Mouse (Mus musculus): ENCODE results near the gene Mbd3. TPM values are rescaled to one million over a fixed set of nuclear protein-coding genes. Genes with fewer than 3 reads are reported as not detected.
A peak's percentile ranks its signal among the peaks of the same experiment; 100 is the strongest.

Mbd3 gene
- polyA plus RNA-seq, 1 experiment from 2014 or later, result 327 TPM

GRCm38 (mm10) chr10:80374063-80374462 lies 25.3 kb downstream of the Mbd3 start:
- Histone ChIP-seq H3K9me3 (no peaks in the 10 kb centered on the region), H3K9ac (no peak overlapping the region), H3K4me2 (no peak overlapping the region), H3K36me3 (replicated peaks) (0 out of 2 replicates have a peak, but pooled peaks cover under 1% of the 10 kb centered on the region), H3K27ac (no peak overlapping the region), H3K27me3 (peaks cover 12% of the 10 kb centered on the region), H3K4me1 (peaks cover 14% of the 10 kb centered on the region), H3K4me3 (replicated peaks) (no peak overlapping the region)
- 16% methylated on average over 6 of the region's 6 CpGs for WGBS
- no peak for ATAC-seq (ENCODE audit: low FRiP score)

GRCm38 (mm10) chr10:80372706-80373105 lies 26.6 kb downstream of the Mbd3 start:
- Histone ChIP-seq H3K4me3 (replicated peaks) (no peak overlapping the region), H3K4me1 (peaks cover 14% of the 10 kb centered on the region), H3K9me3 (0 out of 2 replicates have a peak, but pooled peaks cover 5% of the 10 kb centered on the region), H3K9ac (no peak overlapping the region), H3K27ac (no peak overlapping the region), H3K36me3 (replicated peaks) (no peaks in the 10 kb centered on the region), H3K4me2 (no peak overlapping the region), H3K27me3 (peaks cover 16% of the 10 kb centered on the region)
- no peak for ATAC-seq (ENCODE audit: low FRiP score)
- WGBS, result 81% methylated on average over 6 of the region's 6 CpGs

GRCm38 (mm10) chr10:80371983-80372382 lies 27.4 kb downstream of the Mbd3 start:
- 53% methylated on average over 9 of the region's 9 CpGs for WGBS
- Histone ChIP-seq H3K27me3 (peaks cover 24% of the 10 kb centered on the region), H3K4me3 (replicated peaks) (peak overlapping the region; percentile 14; the same call in 1 of the 2 replicates), H3K9ac (peak overlapping the region; percentile 40; the same call in 1 of the 2 replicates), H3K36me3 (replicated peaks) (no peaks in the 10 kb centered on the region), H3K27ac (peak overlapping the region; percentile 27; the same call in 1 of the 2 replicates), H3K9me3 (0 out of 2 replicates have a peak, but pooled peaks cover 5% of the 10 kb centered on the region), H3K4me2 (peak overlapping the region; percentile 32), H3K4me1 (peaks cover 14% of the 10 kb centered on the region)
- no peak for ATAC-seq (ENCODE audit: low FRiP score)

GRCm38 (mm10) chr10:80371411-80371966 lies 27.9 kb downstream of the Mbd3 start:
- 3% methylated on average over 11 of the region's 12 CpGs for WGBS
- peaks cover 14% of the 10 kb centered on the region for H3K4me1 ChIP-seq
- peaks cover 29% of the 10 kb centered on the region for H3K27me3 ChIP-seq
- peak overlapping the region; percentile 14 for H3K4me3 ChIP-seq (replicated peaks)
- peak overlapping the region; percentile 27; the same call in 1 of the 2 replicates for H3K27ac ChIP-seq
- peak; percentile 78 for ATAC-seq (ENCODE audit: low FRiP score)
- peak overlapping the region; percentile 40; the same call in 1 of the 2 replicates for H3K9ac ChIP-seq
- no peaks in the 10 kb centered on the region for H3K36me3 ChIP-seq (replicated peaks)
- 0 out of 2 replicates have a peak, but pooled peaks cover 5% of the 10 kb centered on the region for H3K9me3 ChIP-seq
- H3K4me2 ChIP-seq, result peak overlapping the region; percentile 32

GRCm38 (mm10) chr10:80369995-80370747 lies 29.2 kb downstream of the Mbd3 start:
- Histone ChIP-seq H3K27ac (no peak overlapping the region), H3K4me3 (replicated peaks) (no peak overlapping the region), H3K9ac (no peak overlapping the region), H3K4me2 (no peak overlapping the region), H3K9me3 (0 out of 2 replicates have a peak, but pooled peaks cover 5% of the 10 kb centered on the region), H3K27me3 (peaks cover 30% of the 10 kb centered on the region), H3K36me3 (replicated peaks) (no peaks in the 10 kb centered on the region), H3K4me1 (peaks cover 14% of the 10 kb centered on the region)
- WGBS, result 84% methylated on average over 21 of the region's 21 CpGs
- ATAC-seq (ENCODE audit: low FRiP score), result no peak

- Histone ChIP-seq H3K36me3 (replicated peaks) (no peaks in the 10 kb centered on the region), H3K4me1 (peaks cover 21% of the 10 kb centered on the region), H3K27me3 (peaks cover 47% of the 10 kb centered on the region), H3K9ac (no peak overlapping the region; the same call in 1 of the 2 replicates), H3K27ac (no peak overlapping the region), H3K4me3 (replicated peaks) (no peak overlapping the region), H3K4me2 (no peak overlapping the region), H3K9me3 (0 out of 2 replicates have a peak, but pooled peaks cover 5% of the 10 kb centered on the region)
- WGBS, result 92% methylated on average over 6 of the region's 6 CpGs
- ATAC-seq (ENCODE audit: low FRiP score), result no peak
These were observed 31.0 kb downstream of the Mbd3 start for GRCm38 (mm10) chr10:80368392-80368791.

- no peak for ATAC-seq (ENCODE audit: low FRiP score)
- Histone ChIP-seq H3K36me3 (replicated peaks) (no peaks in the 10 kb centered on the region), H3K4me2 (no peak overlapping the region), H3K27me3 (peaks cover 49% of the 10 kb centered on the region), H3K9ac (no peak overlapping the region), H3K27ac (no peak overlapping the region), H3K9me3 (0 out of 2 replicates have a peak, but pooled peaks cover 5% of the 10 kb centered on the region), H3K4me1 (peaks cover 21% of the 10 kb centered on the region), H3K4me3 (replicated peaks) (no peak overlapping the region)
- 64% methylated on average over 5 of the region's 5 CpGs for WGBS
These were observed 31.4 kb downstream of the Mbd3 start for GRCm38 (mm10) chr10:80367954-80368353.

- H3K9ac ChIP-seq, result no peak overlapping the region
- no peak overlapping the region for H3K27ac ChIP-seq
- 70% methylated on average over 6 of the region's 6 CpGs for WGBS
- H3K4me2 ChIP-seq, result no peak overlapping the region
- 0 out of 2 replicates have a peak, but pooled peaks cover 8% of the 10 kb centered on the region for H3K9me3 ChIP-seq
- H3K4me1 ChIP-seq, result peaks cover 7% of the 10 kb centered on the region
- H3K36me3 ChIP-seq (replicated peaks), result no peaks in the 10 kb centered on the region
- H3K4me3 ChIP-seq (replicated peaks), result no peak overlapping the region
- ATAC-seq (ENCODE audit: low FRiP score), result no peak
- H3K27me3 ChIP-seq, result peaks cover 49% of the 10 kb centered on the region
These were observed 33.6 kb downstream of the Mbd3 start for GRCm38 (mm10) chr10:80365736-80366135.

GRCm38 (mm10) chr10:80363734-80364133 lies 35.6 kb downstream of the Mbd3 start:
- 44% methylated on average over 6 of the region's 6 CpGs for WGBS
- H3K9ac ChIP-seq, result 0 out of 2 replicates have a peak overlapping the region, but pooled peaks have one; percentile 5
- H3K9me3 ChIP-seq, result 0 out of 2 replicates have a peak, but pooled peaks cover 7% of the 10 kb centered on the region
- H3K4me2 ChIP-seq, result no peak overlapping the region
- peaks cover 63% of the 10 kb centered on the region for H3K27me3 ChIP-seq
- no peak for ATAC-seq (ENCODE audit: low FRiP score)
- H3K36me3 ChIP-seq (replicated peaks), result no peaks in the 10 kb centered on the region
- H3K4me1 ChIP-seq, result peaks cover 7% of the 10 kb centered on the region
- H3K27ac ChIP-seq, result no peak overlapping the region
- no peak overlapping the region for H3K4me3 ChIP-seq (replicated peaks)

GRCm38 (mm10) chr10:80357994-80358639 lies 41.2 kb downstream of the Mbd3 start:
- Histone ChIP-seq H3K27me3 (peaks cover 84% of the 10 kb centered on the region), H3K4me3 (replicated peaks) (peak overlapping the region; percentile 23), H3K4me2 (peak overlapping the region; percentile 38), H3K9me3 (0 out of 2 replicates have a peak, but pooled peaks cover 3% of the 10 kb centered on the region), H3K36me3 (replicated peaks) (no peaks in the 10 kb centered on the region), H3K27ac (no peak overlapping the region), H3K4me1 (peaks cover 16% of the 10 kb centered on the region), H3K9ac (0 out of 2 replicates have a peak overlapping the region, but pooled peaks have one; percentile 33)
- 4% methylated on average over 31 of the region's 31 CpGs for whole genome bisulfite sequencing
- 0 out of 2 replicates have a peak, but pooled peaks have one; percentile 33 for ATAC-seq (ENCODE audit: low FRiP score)

GRCm38 (mm10) chr10:80357336-80357735 lies 42.0 kb downstream of the Mbd3 start:
- Histone ChIP-seq H3K9me3 (no peaks in the 10 kb centered on the region), H3K27ac (no peak overlapping the region), H3K4me3 (replicated peaks) (peak overlapping the region; percentile 23; the same call in 1 of the 2 replicates), H3K4me1 (peaks cover 16% of the 10 kb centered on the region), H3K27me3 (peaks cover 84% of the 10 kb centered on the region), H3K9ac (no peak overlapping the region), H3K4me2 (peak overlapping the region; percentile 38; the same call in 1 of the 2 replicates), H3K36me3 (replicated peaks) (no peaks in the 10 kb centered on the region)
- ATAC-seq (ENCODE audit: low FRiP score), result no peak
- WGBS, result 41% methylated on average over 7 of the region's 7 CpGs

GRCm38 (mm10) chr10:80356737-80357136 lies 42.6 kb downstream of the Mbd3 start:
- H3K9me3 ChIP-seq, result no peaks in the 10 kb centered on the region
- no peak overlapping the region for H3K27ac ChIP-seq
- H3K36me3 ChIP-seq (replicated peaks), result no peaks in the 10 kb centered on the region
- peaks cover 16% of the 10 kb centered on the region for H3K4me1 ChIP-seq
- 1% methylated on average over 34 of the region's 34 CpGs for WGBS
- no peak for ATAC-seq (ENCODE audit: low FRiP score)
- peak overlapping the region; percentile 36 for H3K4me3 ChIP-seq (replicated peaks)
- peaks cover 87% of the 10 kb centered on the region for H3K27me3 ChIP-seq
- peak overlapping the region; percentile 52 for H3K4me2 ChIP-seq
- no peak overlapping the region for H3K9ac ChIP-seq

All from forebrain, embryonic 12.5 days (tissue).